Mouse (Mus musculus) spleen, postnatal 36 days (tissue): ENCODE results near the gene Olfr20.
"Not testable (repeated sequence)": the region's sequence is repeated elsewhere in the genome, so short reads cannot be mapped to it uniquely, and the experiment has no call there.

Experiments used
- DNase-seq, 2 experiments: peaks; one replicate each; pipeline ENCODE4 v3.0.0; 2022; ENCODE audit warnings: low spot score in 2 of 2, mixed read lengths in 1 of 2

Gene Olfr20

DNA sequence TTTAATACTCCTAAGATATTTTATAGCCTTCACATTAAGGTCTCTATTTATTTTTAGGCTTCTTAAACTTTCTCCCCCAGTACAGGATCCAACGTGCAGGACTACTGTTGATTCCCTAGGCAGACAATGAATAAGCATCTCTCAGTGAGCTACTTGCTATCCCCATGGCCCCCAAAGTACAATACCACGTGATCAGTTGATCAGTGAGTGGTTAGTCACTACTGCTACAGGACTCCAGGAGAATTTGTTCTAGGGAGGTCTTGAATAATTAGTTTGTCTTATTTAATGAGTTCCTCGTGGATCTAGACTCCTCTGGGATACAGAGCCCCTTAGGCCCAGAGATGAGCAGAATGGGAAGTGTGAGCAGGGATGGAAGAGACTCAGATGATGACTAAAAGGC, at the start of gene Olfr20:
Gene Olfr20, plus strand, starts transcription at position 301 of the 400 bp plus-strand sequence.
- no peak for DNase-seq

DNA sequence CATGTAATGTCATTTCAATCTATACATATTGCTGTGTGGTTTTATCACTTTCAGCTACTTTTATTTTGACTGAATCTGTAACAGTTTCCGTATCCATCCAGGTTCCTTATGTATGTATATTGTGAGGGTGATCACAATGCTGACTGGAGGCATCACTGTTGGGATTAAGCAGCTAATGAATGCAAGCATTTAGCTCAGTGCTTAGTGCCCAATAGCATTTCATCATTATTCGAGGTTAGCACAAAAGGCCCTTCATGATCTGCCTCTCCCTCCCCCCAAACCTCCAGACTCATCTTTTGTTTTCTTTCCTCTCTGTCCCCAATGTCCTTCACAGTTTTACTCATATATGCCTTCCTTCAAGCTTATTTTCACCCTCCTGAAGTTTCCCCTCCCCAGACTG, 47.5 kb upstream of the Olfr20 start:
- no peak for DNase-seq

- DNase-seq = no peak
Observed at GRCm38 (mm10) chr11:73315961-73316360, 34.6 kb upstream of the Olfr20 start.

DNA sequence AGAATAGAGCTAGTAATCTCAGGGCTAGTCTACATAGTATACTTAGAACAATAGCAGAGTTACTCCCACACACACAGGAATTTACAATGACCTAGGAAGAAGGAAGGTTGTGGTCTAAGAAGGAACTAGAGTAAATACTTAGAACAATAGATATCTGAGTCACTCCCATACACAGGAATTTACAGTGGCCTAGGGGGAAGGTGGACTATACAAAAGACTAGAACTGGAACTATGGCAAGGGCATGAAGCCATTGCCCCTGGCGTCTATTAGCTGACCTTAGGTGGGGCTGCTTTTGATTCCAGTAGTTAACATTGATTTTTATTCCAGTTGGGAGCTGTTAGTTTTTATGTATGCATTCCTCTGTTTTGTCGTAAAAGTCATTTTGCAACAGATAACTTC, 32.0 kb upstream of the Olfr20 start:
- DNase-seq = not testable (repeated sequence)

- not testable (repeated sequence) for DNase-seq
Observed at GRCm38 (mm10) chr11:73321064-73321463, 29.5 kb upstream of the Olfr20 start.

GRCm38 (mm10) chr11:73323906-73324830, 26.4 kb upstream of the Olfr20 start:
- DNase-seq = no peak

GRCm38 (mm10) chr11:73326485-73326886, 24.1 kb upstream of the Olfr20 start:
- peak; percentile 1 to 4 for DNase-seq

GRCm38 (mm10) chr11:73327361-73327760, 23.2 kb upstream of the Olfr20 start:
- DNase-seq = no peak

DNA sequence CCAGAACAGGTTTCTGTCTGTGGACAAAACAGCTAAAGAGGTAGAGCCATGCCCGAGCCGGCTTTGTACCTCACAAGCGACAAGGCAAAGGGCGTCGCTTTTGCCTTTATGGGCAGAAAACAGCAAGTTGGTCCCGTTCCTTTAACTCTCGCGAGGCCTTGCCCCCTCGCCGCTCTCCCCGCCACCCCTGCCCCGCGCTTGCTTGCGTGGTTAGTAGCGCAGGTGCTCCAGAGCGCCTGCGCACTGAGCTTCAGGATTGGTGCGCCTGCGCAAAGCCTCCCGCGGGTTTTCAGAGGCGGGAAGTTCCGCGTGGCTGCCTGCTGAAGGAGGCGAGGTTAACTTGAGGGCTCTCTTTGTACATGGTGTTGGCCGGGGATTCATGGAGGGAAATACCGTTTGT, 21.1 kb upstream of the Olfr20 start, which contains the start of the genes Aspa, Gm49340 and Spata22:
Gene Aspa, minus strand, starts transcription at position 155 of the 400 bp plus-strand sequence.
Gene Gm49340, plus strand, starts transcription at position 300 of the 400 bp plus-strand sequence.
Gene Spata22, plus strand, starts transcription at position 300 of the 400 bp plus-strand sequence.
- DNase-seq = no peak

DNA sequence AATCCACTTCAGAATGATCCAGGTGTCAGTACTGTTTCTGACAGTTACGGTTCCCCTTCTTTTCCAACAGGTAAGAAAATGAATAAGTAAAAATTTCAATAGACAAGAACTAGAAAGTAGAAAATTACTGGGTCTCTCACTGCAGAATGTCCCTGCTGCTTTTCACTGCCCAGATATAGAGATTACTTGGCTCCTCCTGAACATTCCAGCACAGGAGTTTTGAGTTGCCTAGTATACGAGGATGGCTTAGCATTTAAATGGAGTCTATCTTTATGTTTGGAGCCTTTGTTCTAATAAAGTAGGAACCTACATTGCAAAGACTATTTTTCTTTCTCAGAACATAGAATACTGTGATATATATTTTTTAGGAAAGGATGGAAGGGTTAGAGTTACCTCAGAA, 17.2 kb upstream of the Olfr20 start:
- DNase-seq = no peak

- DNase-seq = no peak
Observed at GRCm38 (mm10) chr11:73336919-73337318, 13.7 kb upstream of the Olfr20 start.

DNA sequence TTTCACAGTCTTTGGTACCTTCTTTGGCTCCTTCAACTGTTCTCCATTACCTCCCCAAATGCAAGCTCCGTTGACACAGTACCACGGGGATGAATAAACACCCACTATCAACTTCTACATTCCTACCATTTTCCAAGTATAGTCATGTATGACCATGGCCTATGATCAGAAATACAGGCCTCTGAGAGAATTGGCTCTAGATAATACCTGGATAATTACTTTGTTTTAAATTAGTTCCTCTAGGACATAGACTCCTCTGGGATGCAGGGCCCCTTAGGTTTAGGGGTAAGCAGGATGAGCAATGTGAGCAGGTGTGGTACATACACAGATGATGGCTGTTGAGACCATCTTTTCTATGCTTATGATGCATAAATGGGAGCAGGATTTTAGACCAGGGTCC, 20.4 kb downstream of the Olfr20 start, which contains the start of gene Olfr376:
Gene Olfr376, plus strand, starts transcription at position 301 of the 400 bp plus-strand sequence.
- DNase-seq = no peak

DNA sequence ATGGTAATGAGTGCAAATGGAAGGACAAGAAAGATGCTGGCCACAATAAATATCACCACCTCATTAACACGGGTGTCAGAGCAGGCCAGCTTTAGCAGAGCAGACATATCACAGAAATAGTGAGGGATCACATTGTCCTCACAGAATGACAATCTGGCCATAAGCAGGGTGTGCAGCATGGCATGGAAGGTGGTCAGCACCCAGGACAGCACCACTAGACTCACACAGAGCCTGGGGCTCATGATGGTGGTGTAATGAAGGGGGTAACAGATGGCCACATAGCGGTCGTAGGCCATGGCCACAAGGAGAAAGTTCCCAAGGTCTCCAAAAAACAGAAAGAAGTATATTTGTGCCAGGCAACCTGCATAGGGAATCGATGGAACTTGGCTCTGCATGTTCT, 44.8 kb downstream of the Olfr20 start:
- no peak for DNase-seq

- no peak for DNase-seq
Observed at GRCm38 (mm10) chr11:73399514-73399913, 48.9 kb downstream of the Olfr20 start, which contains the start of gene Olfr1. Gene Olfr1 (minus strand): TSS chr11:73399614.
